Mouse (Mus musculus) thymus, postnatal 4 days (tissue): ENCODE measurements around the gene Igsf6.
"Not testable (repeated sequence)": the region's sequence is repeated elsewhere in the genome, so short reads cannot be mapped to it uniquely, and the experiment has no call there.

ENCODE experiments used
- DNase-seq: peaks from one replicate; pipeline ENCODE4 v3.0.0; 2021

Igsf6 gene

DNA sequence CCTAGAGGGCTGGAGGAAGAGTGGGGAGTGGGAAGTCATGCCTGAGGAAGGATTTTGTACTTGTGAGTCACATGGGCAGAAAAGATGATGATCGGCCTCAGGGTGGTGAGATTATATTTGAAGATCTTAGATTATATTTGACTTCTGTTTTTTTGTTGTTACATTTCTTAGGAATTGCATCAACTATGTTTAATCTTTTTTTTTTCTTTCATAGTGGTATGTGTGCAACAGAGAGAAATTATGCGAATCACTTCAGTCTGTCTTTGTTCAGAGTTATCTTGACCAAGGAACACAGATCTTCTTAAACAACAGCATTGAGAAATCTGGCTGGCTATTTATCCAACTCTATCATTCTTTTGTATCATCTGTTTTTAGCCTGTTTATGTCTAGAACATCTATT, 26.7 kb downstream of the Igsf6 start:
- DNase-seq: no peak

DNA sequence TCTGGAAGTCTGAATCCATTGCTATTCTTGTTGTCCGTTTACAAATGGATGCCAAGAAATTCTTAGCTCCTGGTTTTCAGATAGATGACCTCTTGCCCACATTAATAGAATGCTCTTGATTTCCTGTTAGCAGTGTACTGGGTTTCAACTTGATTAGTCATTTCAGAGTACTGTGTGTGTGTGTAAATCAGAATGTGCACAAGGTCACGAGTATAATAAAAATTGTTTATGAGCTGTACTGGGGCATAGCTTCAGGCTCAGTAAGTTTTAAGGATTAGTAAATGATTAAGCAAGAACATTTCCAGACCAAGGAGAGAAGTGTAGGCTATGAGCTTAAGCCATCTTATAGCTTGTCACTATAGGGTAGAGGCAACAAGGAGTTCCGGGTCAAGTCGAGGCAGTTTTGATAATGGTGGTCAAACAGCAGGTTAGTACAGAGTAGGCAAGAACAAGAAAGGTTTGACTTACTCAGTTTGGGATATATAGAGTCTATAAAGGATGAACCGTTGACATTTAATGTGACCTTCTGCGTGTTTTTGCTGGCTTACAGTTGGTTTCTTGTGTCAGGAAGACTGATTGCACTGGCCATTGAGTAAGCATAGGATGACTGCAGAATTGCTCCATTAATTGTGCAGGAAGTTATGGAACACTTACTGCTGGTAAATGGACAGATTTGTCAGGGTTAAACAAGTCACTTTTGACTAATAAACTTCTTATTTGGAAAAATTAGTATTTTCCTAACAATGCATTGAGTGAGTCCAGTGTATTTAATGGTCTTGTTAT, 28.5 kb downstream of the Igsf6 start:
- no peak for DNase-seq

DNA sequence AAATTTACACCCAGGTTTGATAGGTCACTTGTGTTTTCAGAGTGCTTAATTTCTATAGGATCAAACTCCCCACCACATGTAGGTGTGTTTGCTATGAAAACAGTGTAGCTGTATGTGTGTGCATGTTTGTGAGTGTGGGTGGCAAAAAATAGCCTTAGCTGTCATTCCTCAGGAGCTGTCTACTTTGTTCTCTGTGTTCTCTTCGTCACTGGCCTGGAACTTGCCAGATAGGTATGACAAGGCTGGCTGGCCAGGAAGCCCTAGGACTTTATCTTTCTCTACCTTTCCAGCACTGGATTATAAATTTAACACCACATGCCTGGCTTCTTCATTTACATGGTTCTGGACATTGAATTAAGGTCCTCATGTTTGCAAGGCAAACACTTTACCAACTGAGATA, 30.1 kb downstream of the Igsf6 start:
- DNase-seq: no peak

DNA sequence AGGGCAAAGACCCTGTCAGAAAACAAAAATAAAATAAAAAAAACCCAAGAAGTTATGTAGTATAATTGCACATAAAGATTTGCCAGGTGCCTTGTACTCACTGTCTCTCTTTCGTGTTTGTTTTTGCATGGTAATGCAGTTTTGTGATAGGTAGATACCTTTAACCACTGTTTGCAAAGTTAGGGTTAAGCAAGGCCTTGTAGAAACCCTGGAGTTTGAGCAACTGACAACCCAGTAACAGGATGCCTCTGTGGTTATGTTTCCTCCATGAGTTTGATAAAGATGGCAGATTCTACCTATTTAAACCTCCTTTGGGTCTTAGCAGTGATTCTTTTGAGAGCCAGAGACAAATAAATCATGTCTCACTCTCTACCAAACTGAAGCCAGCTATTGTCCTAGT, 30.9 kb downstream of the Igsf6 start:
- DNase-seq: no peak

DNA sequence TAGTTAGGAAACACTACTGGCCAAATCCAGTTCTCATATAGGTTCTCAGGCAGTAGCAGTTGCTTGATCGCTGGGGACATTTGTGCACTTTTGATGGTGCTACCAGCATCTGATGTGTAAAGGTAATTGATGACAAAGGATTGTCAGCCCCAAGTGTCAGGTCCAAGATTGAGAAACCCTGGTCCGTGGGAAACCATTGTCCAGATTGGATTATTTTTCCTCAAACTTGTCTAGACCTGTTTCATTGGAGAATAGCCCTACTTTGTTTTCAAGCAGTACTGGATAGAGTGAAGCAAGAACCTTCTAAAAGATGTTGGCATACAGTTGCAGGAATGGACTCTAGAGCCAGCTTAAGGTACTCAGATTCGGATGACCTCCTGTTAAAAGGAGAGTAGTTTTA, 31.4 kb downstream of the Igsf6 start:
- DNase-seq: no peak

DNA sequence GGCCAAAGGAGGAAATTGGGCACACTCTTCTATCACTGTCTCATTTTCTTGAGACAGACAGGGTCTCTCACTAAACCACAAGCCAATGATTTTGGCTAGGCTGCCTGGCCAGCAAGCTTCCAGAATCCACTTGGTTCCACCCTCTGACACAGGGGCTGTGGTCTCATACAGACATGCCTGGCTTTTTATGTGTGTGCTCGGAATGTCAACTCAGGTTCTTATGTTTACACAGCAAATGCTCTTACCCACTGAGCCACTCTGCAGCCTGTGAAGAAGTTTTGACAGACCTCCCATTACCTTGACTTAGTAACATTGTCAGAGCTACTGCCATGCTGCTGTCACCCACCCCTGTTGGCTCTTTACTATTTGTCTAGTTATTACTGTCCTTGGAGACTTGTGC, 32.4 kb downstream of the Igsf6 start:
- DNase-seq: no peak

DNA sequence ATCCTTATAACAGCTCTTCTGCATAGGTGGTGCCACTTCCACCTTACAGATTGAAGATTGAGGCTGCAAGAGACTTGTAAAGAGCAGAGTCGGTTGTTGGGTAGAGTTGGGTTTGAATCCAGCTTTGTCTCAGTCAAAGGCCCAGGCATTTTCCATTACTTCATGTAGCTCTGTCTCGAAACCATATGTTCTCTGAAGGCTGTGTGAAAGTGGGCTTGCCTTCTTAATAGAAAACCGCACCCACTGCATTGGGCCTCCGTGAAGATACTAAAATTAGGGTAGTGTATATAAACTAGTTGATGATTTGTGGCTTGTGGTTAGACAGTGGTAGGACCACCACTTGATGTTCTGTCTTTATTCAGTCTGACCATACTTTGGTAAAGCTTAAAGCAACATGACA, 33.8 kb downstream of the Igsf6 start:
- no peak for DNase-seq

DNA sequence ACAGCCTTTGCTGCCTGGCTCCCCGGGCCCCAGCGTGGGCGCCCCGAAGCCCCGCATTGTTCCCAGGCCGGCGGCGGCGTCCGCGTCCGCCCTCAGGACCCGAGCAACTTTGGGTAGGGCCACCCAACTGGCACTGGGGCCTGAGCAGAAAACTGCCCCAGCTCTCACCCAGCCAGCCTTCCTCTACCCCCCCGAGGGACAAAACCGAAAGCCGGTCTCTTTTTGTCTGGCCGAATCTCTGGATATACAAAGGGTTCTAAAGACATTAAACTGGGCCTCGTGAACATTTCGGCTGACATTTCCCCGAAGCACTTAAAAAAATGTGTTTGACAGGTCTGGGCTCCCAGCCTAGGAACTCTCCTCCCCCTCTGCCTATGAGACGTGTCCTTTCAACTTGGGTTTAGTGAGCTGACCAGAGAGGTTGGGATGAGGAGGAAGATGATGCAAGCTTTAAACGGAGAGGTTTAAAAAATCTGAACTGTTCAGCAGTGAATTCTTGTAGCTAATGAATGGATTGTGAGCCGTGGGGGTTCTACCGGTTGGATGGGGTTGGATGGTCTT, 39.1 kb downstream of the Igsf6 start:
- no peak for DNase-seq

DNA sequence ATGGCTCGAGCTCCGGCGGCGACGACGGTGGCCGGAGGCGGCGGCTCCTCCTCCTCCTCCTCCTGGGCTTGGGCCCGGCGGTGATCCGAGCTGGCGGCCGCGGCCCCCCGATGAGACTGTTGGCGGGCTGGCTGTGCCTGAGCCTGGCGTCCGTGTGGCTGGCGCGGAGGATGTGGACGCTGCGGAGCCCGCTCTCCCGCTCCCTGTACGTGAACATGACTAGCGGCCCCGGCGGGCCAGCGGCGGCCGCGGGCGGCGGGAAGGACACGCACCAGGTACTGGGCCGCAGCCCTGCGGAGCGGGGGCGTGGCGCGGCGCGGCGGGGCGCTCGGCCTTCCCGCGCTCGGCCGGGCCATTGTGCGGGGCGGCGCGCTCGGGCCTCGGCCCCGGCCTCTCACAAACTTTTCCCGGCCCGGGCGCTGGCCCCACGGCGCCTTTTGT, 39.7 kb downstream of the Igsf6 start:
- DNase-seq: peak; percentile 64

DNA sequence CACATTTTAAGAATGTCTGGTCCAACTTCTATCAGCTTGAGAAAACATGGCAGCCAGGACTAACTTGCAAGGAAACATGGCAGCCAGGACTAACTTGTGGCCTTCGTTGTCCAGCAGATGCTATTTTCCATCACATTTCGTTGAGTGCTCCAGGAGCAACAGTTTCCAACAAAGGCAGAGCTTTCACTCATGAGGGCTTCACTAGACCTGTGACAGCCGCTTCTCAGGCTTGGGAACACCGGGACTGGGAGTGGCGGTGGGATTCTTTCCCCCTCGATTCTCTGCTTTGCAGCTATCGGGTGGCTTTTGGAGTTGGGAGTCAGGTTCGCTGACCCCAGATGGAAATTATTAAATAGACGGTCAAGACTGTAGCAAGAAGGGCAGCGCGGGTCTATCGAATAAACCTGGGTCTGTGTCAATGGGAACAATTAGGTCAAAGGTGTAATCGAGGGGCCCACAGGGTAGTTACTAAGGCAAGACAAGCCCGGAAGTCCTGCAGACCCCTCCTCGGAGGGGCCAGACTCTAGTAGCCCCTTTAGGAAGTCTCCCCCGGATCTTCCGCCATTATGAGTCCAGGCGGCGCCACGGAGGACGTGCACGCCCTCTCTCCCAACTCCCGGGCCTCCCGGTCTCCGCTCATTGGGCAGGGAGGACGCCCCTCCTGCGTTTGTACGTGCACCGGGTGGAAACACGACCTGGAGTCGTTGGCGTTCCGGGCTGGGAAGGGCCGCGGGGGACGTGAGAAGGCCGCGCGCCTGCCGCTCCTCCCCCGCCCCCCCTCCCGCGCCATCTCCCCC, 40.3 kb downstream of the Igsf6 start, which contains the start of gene Mettl9:
Mettl9 (plus strand) TSS at position 590 of the 797 bp plus-strand sequence.
- DNase-seq: peak; percentile 95

DNA sequence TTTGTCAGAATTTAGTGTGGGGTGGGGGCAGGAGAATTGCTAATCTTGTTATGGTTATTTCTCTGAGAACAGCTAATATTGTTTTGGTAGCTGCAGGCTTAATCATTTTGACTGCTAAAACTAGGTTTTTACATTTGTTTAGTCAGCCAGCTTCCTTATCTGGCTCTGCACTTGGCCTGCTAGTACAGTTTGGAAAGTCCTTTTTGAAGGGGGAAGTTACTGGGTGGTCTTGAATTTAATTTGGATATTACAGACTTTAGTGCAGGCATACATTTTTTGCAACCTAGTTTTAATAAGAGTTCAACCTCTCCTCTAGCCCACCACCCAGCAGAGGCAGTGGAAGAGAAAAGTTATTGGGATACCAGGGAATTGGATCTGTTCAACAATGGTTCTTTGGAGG, 44.4 kb downstream of the Igsf6 start:
- not testable (repeated sequence) for DNase-seq

DNA sequence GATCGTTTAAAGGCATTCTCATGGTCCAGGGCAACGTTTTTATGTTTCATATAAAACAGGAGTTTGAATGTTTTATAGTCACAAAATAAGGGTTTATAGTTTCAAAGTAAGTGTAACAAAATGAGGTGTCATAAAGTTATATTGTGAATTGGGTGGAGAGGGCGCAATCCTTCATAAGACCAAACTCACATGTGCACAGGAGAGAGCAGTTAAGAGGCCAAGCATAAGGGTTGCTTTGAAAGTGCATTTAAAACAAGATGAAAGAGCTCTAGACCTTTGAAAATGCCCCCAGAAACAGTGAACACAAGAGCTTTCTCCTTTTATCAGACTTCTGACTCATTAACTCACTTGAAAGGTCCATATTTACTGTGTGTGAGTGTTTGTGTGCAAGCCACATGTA, 48.1 kb downstream of the Igsf6 start:
- DNase-seq: no peak

DNA sequence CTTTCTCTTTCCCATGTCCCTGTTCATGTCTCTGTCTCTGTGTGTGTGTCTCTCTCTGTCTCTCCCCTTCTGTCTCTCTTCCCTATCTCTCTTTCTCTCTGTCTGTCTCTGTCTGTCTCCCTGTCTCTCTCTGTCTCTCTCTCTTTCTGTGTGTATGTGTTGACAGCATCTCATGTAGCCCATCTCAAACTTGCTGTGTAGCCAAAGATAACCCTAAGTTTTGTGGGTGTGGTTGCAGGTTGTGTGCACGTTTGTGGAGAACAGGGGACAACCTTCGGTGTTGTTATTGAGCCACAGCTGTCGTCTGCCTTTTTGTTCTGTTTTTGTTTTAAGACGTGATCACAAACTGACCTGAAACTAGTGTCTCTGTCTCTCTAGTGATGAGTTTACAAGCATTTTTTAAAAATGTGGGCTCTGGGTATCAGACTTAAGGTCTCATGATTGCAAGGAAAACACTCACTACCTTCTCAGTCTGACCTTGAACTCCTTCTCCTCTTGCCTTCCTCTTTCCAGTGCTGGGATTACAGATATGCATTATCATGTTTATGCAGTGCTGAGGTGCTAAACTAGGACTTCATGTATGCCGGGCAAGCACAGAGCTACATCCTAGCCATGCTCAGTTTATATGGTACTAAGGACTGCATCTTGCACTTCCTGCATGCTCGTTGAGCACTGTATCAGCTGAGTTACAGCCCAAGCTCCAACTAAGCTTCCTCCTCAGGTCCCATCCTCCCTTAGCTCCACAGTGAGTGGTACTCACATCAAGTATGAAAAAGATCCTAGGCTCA, 49.0 kb downstream of the Igsf6 start:
- no peak for DNase-seq

DNA sequence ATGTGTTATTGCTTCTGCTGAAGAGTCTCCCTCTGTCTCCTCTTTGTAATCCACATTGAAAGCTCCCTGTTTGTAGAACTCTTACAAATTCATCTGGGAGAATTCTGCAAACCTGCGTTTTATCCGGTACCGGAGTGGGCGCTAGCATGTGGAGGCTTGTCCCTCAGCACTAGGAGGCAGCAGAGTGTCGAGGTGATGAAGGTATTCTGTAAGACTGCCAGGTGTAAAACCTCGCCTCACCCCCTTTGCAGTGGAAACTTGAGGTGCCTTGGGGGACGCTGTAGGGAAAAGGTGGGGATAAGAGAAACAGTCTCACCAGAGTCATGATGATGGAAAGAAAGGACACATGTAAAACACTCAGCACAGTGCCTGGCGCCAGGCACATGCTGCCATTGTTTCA, 54.1 kb downstream of the Igsf6 start:
- DNase-seq: peak; percentile 55

DNA sequence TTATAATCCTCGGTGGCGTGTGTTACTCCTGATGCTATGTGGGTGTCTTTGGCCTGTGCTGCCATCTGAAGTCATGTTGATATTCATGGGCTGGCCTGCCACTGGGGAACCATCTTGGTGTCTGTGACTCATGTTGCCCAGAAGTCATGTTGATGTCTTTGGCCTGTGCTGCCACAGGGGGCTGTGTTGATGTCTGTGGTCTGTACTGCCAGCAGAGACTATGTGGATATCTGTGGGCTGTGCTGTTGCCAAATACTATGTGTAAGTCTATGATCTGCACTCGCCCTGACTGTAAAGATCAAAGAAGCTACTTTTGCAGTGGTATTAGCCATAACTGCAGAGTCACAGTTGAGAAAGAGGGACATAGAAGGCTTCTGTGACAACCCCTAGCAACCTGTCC, 55.6 kb downstream of the Igsf6 start:
- DNase-seq: no peak

DNA sequence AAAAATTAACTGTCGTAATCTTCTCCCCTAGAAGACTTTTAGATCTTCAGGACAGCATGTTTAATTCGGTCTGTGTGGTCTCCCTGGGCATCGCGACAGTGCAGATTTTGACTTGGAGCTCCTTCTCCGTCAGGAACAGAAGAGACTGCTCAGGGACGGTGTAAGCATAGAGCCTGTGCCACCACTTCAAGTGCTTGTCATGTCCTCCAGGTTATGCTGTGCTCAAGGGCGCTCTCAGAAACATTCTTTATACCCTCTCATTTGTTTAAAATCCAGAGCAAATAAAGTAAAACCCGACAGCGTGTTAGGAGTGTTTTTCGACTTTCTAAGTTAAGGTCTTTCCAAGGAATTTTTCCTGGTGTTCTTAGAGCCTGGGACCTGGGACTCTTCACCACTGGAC, 59.9 kb downstream of the Igsf6 start:
- no peak for DNase-seq
